Mouse (Mus musculus) activated CD4-positive, CD25-positive, alpha-beta regulatory T cell, adult 4 months (primary cell): Measurements from ENCODE around the gene Farp1. TPM values are rescaled to one million over a fixed set of nuclear protein-coding genes. Genes with fewer than 3 reads are reported as not detected.
"Not testable (repeated sequence)": the region's sequence is repeated elsewhere in the genome, so short reads cannot be mapped to it uniquely, and the experiment has no call there.

Experiments
- ATAC-seq: one replicate; pipeline ENCODE4 v1.8.0; 2017
- polyA plus RNA-seq, 2 experiments: library from polyadenylated mRNA; unstranded; fragments of 100-300 nt; shearing (Covaris generic); gene quantifications; one replicate each; pipeline ENCODE4 v1.2.1; 2017

Gene Farp1
- polyA plus RNA-seq, 2 experiments from 2014 or later, result 2.4 TPM

- peak; percentile 23 for ATAC-seq
Observed at GRCm38 (mm10) chr14:121107707-121108285, 72.8 kb downstream of the Farp1 start.

DNA sequence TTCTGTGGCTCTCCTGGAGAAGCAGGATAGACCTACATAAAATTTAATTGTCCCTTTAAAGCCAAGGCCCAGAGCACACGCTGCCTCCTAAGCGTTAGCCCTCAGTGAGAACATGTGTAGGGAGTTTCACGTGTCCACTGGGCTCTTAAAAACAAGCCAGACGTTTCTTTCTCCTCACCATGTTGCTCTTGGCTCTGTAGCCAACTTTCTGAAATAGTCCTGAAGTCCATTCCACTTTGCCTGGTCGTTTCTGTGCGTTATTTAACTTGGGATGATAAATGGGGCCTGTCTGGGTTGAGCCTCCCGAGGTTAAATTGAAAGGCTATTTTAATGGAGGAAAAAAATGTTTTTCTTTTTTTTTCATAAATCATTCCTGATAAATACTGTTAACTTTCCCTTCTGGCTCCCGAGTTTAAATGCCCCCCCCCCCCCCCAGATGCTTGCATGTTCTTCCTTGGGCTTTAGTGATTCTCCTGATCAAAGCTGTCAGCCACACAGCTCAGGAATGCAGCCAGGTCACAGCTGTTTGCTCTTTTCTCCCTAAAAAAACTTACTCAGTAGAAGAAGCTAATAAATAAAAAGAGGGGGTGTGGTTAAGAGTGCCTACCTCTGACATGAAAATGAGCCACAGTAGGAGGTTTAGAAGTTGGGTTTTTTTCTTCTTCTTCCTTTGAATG lies 73.6 kb downstream of the Farp1 start:
- no peak for ATAC-seq

DNA sequence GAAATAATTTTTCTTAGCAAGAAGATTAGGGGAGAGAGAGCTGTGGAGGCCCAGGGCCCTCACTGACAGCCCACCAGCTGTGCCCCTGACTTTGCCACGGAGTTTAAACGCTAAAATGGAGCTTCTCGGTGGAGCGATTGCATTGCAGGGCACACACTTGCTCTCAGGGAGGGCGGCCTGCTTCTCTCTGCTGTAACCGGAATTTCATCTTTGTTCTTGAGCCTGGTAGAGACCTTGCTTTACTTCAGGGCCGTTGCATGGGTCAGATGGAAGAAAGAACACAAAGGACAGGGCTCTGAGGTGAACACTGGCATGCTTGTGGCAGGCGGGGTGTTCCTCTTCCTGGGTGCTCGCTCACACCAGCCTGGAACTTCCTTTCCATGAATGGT lies 74.1 kb downstream of the Farp1 start:
- ATAC-seq, result no peak

DNA sequence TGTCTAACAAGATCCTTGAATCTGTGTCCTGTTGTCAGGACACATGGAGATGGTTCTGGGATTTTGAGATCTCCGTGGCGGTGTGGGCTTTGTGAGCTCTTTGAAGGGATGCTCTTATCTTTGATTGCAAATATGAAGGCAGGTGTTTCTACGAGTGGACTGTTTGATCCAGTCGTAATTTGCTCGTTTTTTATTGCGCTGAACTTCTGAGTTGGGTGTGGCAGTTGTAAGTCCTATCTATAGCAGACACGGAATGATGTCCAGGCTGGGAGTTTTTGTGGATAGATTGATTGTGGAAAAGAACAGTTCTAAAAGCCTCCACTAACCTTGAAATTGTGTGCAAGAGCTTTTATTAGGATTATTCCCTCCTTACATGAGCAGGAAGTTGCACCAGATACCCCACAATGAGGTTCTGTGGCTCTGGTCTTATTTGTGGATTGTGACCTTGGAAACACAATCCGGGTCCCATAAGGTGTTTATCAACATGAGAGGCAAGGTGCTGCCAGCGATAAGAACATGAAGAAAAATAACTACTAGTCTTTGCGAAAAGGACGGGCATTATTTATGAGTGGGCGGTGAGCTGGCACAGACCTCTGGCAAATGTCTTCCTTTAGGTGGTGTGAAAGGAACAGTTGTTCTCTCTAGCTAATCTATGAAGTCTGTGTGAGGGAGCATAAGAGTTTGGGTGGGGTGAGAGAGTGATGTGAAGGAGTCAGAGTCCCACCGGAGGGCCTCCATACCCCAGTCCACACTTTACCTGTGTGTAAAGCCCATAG lies 75.7 kb downstream of the Farp1 start:
- no peak for ATAC-seq

DNA sequence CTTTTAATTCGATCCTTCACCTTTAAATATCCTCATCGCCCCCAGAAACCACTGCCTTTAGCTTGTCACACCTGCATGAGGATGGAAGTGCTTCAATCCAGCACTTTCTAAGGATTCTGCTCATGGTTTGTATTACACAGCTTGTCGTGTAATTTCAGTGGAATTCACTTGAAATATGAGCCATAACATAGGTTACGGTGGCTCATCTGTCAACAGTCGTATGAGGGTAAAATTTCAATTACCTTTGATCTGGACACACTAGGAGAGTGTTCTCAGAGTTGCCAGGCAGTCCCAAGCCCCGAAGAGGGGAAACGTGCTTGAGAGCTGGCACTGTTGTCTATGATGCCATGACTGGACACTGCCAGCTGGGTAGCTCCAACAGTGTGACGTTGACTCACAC lies 77.1 kb downstream of the Farp1 start:
- ATAC-seq, result no peak

DNA sequence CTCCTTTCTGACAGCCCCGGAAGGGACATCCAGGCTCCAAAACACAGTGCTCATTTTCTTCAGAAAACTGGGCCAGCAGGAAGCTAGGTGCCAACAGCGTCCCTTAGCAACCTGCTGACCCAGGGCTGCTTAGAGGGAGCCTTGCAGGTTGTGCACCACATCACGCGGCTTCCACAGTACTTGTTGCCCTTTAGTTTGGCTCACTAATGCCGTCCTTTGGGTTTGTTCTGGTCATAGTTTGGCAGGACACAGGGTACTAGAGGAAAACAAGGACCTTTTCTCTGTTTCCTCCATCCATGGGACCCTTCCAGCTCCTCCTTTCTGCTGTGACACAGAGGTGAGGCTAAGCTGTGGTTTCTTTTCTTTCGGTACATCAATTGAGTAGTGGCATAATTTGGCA lies 78.8 kb downstream of the Farp1 start:
- no peak for ATAC-seq

DNA sequence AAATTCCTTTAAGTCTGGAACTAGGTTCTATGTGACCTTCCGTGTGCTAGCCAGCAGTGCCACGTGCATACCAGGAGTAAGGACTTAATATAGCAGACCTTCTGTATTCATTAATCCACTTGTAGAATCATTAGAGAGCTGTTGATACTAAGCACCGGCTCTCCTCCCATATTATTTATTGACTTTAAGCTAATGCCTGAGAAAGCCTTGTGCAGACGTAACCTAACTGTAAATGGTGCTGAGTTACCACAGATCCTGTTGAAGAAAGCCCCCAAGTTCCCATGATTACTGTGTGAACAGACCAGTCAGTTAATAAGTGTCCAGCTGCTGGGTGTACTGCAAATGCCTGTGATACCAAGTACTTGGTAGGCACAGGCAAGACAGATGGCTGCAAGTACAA lies 81.7 kb downstream of the Farp1 start:
- ATAC-seq, result no peak

- ATAC-seq, result no peak
Observed at GRCm38 (mm10) chr14:121118860-121119259, 83.9 kb downstream of the Farp1 start.

- ATAC-seq, result no peak
Observed at GRCm38 (mm10) chr14:121121664-121122063, 86.7 kb downstream of the Farp1 start.

- no peak for ATAC-seq
Observed at GRCm38 (mm10) chr14:121122852-121123251, 87.9 kb downstream of the Farp1 start.

DNA sequence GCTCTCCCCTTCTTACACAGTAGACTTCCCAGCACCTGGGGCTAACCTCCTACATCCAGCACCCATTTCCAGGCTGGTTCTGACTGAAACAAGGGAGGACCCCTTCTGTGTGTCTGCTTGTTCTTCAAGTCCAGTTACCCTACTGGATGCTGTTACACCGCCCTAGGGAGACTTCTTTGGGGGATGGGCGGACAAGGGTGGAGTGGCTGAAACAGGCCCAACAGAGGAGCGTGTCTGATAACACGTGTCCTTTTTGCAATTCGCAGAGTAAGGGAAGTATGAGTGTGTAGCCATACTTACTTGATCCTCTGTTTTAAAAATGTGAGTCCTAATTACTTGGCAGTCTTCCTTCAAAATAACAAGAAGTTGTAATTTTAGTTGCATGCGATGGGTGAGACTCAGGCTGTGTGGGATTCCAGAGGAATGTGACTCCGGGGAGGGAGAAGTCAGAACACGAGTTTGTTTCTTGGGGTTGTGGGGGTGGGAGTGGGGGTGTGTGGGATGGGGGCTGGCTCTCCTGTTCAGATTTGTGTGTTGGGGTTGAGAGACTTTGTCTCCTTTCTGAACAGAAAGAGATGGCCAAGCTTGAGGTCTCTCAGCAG lies 89.5 kb downstream of the Farp1 start:
- ATAC-seq, result no peak

GRCm38 (mm10) chr14:121125651-121126050 lies 90.7 kb downstream of the Farp1 start:
- no peak for ATAC-seq

DNA sequence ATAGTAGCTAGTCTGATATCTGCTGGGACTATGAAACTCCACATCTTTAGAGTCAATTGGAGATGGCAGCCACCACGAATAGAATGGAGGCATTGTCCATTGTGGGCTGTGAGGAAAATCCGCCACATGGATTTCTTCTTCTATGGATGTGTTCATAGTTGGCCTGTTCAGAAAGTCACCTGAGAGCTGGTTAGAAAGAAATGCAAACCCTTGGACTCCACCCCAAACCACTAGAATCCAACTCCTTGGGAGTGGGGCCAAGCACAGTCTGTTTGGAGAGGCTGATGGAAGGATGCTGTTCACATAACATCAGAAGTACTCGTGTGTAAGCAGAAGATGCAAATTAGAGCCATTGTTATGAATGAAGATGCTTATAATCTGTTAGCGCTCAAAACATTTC lies 91.3 kb downstream of the Farp1 start:
- no peak for ATAC-seq

DNA sequence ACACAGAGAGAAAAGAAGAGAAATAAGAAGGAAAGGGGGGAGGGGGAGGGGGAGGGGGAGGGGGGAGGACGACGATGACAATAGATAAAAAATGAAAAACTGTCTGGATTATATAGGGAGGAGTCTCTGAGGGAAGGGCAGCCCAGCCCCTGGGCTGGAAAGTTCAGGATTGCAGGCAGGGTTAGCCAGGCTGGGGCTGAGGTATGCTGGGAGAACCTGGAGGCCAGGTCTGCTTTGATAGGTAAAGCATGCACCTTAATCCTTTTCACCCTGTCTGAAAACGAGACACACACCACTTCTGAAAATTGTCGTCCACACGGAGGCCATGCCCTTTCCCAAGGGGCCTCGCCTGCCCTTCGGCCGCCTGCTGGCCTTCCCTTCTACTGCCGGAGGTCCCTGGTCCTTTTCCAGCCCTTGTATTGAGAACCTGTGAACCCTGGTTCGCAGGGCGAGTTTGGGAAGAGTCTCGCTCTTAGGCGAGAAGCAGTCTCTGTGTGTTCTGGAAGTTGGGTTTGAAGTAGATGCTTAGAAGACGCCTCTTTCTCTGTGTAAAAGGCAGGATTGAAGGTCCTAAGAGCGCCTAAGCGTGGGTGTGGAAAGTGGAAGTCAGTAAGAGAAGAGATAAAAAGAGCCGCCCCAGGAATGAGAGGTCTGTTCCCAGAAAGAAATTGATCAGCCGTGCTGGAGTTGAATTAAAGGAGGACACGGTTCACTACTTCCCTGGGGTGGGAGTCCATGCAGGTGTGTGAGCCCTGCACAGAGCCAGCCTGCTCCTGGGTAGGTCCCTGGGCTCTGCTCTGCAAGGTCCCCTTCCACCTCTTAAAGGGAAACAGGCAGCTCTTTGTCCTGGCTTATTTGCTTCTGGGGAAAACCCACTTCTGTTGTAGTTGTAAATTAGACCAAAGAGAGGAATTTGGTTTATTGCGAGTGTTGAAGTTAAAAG lies 94.1 kb downstream of the Farp1 start:
- no peak for ATAC-seq

GRCm38 (mm10) chr14:121130351-121130750 lies 95.4 kb downstream of the Farp1 start:
- not testable (repeated sequence) for ATAC-seq

DNA sequence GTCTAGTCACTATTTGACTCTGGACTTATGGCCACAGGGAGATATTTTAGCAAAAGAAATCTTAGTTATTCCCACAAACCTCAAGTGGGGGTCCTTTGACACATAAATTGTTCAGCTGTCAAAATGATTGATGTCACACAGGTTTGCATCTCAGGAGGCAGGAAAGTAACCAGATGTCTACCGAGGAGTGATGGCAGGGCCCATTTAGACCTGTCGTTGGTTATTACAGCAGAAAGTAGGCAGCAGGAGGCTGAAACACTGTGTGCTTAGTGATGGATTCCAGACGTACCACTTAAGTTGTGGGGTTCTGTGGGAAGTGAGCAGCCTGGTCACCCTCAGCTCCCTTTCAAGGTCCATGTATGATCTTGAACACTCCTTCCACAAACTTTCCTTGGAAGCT lies 99.4 kb downstream of the Farp1 start:
- ATAC-seq, result no peak

- no peak for ATAC-seq
Observed at GRCm38 (mm10) chr14:121143831-121144455, 108.9 kb downstream of the Farp1 start.

GRCm38 (mm10) chr14:121144496-121144895 lies 109.5 kb downstream of the Farp1 start:
- ATAC-seq, result no peak

DNA sequence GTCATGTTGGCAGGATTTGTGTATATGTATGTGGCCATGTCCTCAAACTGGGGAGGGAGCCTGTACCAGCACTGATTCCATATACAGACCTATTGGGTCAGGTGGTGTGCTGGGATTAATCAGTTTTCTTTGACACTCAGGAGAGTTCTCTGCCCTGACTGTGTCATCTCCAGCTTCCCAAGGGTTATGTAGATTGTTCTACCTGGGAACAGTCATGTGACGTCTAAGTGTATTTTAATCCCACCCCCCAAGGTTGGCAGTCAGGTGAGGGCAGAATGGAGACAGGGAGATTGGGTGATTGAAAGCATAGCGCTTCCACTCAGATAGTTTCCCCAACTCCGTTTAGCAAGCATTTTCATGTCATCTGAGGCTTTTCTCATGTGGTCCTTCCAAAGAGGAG lies 110.3 kb downstream of the Farp1 start:
- no peak for ATAC-seq

DNA sequence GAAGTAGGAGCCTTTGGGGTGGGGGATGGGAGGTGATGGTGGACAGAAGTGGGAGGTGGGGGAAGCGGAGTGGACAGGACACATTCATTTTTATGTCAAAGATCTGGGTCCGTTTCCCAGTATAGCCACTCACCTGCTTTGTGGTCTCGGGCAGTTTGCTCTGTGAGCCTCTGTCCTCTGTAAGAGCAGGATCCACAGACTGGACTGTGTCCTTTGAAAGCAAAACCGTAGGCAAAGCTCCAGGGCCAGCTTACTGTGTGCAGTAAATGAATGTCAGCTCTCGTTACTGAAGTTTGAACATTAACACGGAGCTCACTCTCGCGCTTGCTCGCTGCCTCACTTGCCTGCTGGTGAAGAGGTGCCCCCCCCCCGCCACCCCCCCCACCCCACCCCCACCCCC lies 110.7 kb downstream of the Farp1 start:
- ATAC-seq, result no peak

GRCm38 (mm10) chr14:121146213-121146612 lies 111.2 kb downstream of the Farp1 start:
- ATAC-seq, result no peak

GRCm38 (mm10) chr14:121147026-121147425 lies 112.0 kb downstream of the Farp1 start:
- ATAC-seq, result no peak
